Mouse (Mus musculus) adrenal gland, postnatal 4 days (tissue): Measurements from ENCODE around the gene Arhgap27. TPM values are rescaled to one million over a fixed set of nuclear protein-coding genes. Genes with fewer than 3 reads are reported as not detected.

Experiments
- DNase-seq, 2 experiments: peaks; one replicate each; pipeline ENCODE4 v3.0.0; 2021 to 2022; ENCODE audit warnings: low spot score in 2 of 2, mixed read lengths in 2 of 2
- total RNA-seq, 2 experiments: library from RNA; stranded (reverse); gene quantifications; 2 replicates each; pipeline ENCODE4 v1.2.3; 2021

Gene Arhgap27
- total RNA-seq, 2 experiments from 2014 or later: 21.0 to 22.3 TPM

DNA sequence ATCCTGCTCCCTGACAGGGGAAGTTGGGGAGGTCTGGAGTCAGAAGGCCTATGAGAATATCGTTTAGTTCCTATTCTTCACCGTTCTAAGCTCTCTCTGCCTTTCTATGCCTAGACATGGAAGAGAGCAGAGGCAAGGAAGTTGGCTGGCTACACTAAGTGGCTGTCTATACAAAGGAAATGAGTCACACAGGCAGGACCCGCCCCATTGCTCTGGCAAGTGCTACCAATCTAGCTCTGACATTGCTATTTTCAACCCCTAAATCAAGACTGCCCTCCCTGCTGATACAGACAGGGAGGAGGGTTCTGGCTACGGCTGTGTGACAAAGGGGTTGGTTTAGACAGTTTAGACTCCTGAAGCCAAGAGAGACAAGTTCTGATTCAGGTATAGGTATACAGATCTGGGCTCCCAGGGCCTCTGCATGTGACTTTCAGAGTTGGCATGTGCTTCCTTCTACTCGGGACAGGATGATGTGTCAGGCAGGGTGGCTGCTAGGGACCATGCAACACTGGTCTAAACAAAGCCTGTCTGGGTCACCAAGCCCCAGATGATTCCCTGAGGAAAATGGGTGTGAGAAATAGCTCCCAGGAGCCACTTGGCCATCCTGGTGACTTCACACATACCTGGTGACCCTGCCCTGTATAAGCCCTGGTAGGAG lies 18.6 kb upstream of the Arhgap27 start:
- DNase-seq: no peak

DNA sequence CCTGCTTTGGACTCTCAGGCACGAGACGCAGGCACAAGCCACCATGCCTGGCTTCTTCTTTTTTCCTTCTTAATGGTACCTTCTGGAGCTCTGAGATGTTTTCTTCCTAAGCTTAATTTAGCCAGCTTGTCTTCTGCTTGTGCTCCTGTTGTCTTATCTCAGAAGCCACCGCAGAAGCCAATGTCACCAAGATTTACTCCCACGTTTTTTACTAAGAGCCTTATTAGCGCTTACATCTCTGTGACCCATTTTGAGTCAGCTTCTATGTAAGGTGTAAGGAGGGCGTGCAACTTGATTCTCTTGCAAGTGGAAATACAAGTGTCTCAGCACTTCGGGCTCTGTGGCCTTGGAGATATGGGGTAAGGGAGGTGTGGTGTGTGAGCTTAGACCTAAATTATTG lies 18.0 kb upstream of the Arhgap27 start:
- no peak for DNase-seq

DNA sequence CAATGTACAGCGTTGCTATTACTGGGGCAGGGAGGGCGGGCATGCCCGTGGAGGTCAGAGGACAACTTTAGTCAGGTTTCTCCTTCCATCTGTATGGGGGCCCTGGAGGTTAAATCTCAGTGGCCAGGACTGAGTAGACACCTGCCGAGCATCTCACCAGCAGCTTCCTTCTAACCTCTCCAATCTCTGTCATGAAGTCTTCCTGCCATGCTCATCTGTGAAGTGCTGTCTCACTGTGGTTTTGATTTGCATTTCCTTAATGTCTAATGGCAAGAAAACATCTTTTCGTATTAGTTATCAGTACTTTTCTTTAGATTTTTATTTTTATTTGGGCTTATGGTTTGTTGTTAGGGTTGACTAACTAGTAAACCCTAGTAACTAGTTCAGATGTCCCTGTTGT lies 17.0 kb upstream of the Arhgap27 start:
- DNase-seq: no peak

DNA sequence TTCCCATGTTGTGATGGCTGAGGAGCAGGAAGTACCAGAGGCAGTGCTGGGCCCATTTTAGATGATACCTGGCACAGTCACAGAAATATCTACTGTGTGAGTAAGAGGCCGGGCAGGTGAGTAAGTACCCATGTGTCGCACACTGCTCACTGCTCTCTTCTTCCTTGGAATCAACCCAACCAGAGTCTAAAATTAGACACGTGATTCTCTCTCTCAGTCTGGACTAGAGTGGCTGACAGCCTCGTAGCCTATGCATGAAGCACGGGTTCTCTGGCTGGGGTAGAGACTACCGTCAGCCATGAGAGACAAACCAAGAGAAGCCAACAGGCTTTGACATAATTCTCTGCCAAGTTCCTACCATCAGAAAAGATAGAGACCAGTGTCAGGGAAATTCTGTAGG lies 14.8 kb upstream of the Arhgap27 start:
- DNase-seq: no peak

DNA sequence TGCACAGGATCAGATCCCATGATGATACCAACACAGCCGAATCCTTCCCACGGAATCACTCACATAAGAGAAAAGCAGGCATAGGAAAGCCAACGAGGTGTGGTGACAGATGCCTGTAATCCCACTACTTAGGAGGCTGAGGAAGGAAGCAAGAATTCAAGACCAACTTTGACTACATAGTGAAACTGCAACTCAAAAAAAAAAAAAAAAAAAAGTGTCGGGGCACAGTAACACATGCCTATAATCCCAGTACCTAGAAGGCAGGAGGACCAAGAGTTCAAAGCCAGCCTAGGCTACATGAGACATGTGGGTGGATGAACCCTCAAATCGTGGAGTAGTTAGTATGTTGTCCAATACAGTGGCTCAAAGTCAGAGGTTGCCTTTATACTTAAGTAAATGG lies 12.3 kb upstream of the Arhgap27 start:
- DNase-seq: no peak

DNA sequence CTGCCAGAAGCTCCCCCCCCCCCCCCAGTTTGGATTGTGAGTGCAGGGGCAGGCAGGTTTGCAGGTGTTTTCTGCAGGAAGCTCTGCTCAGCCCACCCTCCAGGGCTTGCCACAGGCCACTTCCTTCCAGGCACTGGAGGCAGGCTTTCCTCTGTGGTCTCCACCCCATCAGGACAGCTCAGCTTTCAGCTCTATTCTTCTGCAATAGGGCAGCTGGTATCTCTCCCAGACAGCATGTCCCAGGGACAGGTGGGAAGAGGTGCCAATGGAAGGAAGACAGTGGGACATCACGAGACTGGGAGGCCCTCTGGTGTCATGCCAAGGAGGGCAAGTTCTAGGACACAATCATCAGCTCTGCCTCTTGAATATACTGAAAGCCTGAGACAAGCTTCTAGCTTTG lies 11.8 kb upstream of the Arhgap27 start:
- no peak for DNase-seq

DNA sequence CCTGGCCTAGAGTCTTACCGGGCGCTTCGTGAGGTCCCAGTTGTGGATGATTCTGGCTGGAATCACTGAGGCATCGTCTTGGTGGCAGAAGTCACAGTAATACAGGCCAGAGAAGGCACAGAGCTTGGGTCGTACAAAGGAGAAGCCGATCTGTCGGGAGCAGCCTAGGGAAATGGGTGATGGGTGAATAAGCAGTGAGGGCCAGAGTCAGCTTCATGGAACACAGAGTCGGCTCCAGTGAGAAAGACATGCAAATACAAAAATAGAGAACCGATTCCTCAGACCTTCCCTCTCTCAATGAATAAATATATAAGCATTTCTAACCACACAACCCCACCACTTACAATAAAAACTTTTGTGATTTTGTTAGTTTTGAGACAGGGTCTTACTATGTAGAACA lies 10.4 kb upstream of the Arhgap27 start:
- DNase-seq: no peak

DNA sequence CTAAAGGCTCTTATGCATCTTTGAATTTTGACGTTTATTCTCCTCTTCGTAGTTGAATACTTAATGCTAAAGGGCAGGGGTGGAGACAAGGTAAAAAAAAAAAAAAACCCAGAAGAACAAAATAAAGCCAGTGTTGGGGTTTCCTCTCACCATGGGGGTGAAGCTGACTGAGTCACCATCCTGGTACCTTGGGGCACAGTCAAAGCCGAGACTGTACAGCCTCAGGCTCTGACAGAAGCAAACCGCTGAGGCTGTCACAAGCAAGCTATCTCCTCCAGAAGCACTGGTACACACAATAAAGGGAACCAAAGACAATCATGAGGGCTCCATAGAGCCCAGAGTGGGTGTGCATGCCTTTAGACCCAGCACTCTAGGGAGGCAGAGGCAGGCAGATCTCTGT lies 9.1 kb upstream of the Arhgap27 start:
- DNase-seq: no peak

DNA sequence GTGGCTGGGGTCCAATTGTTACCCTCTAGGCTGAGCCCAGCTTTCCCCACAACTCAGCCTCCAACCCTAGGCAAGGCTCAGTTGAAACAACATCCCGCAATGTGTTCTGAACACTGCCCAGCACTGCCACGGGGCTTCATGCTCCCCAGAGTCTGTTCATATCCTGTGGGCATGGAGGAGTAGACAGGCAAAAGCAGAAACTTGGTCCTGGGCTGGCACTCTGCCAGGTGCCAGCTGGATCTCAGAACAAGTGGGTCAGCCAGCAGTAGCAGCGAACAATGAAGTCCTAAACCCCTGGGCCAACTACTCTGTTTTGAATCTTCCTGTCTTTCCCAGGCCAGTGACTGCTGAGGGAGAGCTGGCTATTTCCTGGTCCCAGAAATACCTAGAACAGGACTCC lies 8.6 kb upstream of the Arhgap27 start:
- no peak for DNase-seq

DNA sequence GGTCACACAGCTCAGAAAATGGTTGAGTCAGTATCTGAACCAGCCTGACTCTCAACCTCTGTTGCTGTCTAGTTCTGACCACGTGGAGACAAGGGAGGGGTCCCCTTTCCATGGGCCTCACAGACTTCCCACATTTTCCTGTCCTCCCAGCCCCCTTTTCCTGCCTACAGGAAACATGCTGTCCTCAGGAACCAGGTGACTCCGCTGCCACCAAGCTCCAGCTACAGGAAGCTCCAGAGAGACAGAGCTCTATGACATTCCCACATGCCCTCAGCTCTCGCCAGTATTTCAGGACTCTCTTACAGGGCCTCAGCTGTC lies 7.7 kb upstream of the Arhgap27 start:
- DNase-seq: no peak

DNA sequence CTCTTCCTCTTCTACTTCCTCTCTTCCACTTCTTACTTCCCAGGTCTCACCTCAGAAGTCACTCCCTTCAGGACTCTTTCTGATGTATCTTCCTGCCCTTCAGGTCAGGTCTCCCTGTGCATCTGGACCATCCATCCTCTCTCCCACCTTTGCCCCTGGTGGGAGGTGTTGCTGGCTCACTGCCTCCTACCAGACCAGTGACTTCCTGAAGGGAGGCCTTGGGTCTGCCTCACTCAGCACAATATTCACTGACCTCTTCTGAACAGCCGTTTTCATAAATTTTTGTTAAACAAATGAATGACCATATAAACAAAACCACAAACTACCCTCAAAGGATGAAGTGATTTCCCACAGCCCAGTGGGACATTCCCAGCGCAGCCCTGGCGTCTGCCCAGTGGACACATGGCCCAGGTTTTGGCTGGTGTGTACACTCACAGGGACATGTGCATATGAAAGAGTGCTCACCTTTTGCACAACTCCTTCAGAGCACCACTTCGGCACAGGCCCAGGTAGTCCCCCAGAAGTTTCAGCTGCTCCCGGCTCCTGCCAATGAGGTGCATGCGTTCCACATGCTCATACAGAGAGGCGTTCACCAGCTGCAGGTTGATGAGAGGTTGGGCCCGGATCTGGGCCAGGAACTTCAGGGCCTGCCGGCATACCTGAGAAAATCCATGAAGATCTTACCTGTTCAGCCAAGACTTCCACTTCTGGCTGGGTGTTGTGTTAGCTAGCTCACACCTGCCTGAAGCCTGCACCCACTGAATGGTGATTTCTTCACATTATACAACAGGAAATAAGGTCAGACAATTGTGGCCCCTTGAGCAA lies 7.1 kb upstream of the Arhgap27 start:
- no peak for DNase-seq

DNA sequence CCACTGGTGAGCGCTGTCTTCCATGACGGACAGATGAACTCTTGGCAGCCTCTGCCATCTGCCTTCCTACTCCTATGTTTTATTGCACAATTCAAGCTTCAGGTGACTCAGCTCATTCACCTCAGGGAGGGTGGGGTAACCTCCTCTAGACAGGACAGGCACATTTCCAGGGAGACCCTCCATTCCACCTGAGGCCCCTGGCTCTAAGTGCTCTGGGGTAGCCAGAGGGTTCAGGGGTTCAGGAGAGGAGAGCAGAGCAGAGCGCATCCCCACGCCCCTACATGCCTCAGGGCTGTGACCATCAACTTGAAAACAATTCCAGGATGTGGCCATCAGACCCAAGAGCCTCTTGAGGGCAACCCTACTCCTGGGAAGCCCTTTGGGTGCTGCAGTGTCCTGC lies 2.0 kb upstream of the Arhgap27 start:
- DNase-seq: no peak

DNA sequence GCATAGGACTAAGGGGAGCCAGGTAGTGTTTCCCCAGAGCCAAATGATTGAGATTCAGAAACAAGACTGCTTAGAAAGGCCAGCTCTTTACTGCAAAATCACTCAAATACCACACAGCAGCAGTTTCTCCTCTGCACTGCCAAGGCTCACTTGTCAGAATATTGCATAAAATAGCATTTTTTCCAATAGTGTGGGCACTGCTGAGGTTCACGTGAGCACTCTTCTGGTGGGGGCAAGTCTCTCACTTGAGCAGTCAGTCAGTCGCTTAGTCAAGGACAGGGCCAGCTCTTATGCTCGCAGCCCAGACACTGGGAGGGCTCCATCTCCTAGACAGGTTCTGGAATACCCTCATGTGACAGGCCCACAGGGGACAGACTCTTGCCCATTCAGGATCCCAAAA lies 1.5 kb upstream of the Arhgap27 start:
- DNase-seq: no peak

DNA sequence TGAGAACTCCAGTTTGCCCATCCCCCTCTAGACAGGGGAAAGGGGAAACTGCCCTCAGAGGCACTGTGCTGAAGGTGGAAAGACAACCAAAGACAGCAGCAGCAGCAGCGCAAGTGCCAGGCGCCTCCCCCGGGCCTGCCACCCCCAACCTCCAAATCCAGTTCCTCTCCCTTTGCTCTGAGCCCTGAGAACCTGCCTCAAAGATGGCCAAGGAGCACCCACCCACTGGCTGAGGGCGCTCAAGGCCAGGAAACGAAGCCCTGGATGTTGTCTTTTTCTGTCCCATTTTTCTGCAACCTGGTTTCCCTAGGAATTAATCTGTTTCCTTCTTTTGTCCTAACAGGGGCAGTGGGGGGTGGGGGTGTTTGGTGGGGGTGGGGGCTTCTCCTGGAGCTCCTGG lies 843 bp upstream of the Arhgap27 start:
- no peak for DNase-seq

DNA sequence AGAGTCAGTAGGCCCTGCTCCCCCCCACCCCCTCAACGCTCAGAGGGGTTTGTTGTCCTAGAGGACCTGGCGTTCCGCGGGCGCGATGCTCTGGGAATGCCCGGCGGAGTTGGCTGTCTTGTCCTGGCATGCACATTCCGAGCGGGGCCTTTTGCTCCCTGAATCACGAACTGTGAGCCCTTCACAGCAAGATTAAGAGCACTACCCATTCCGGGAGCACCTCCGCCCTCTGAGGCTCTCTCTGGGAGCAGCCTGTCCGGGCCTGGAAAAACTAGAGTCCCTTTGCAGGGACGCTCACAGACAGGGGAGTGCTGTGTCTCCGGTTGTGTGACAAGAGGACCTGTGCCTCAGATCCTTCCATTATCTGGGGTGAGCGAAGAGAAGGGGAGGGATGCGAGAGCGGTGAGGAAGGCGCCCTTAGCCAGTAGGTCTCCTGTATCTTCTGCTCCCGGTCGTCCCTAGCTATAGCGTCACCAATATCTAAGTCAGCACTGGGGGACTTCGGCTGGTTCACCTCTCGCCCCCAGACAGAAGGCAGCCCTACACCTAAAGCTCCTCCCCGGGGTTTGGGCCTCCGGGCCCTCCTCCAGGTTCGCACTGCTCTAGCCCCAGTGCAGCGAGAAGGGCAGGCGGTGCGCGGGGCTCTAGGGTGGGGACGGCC lies 841 bp downstream of the Arhgap27 start:
- no peak for DNase-seq

DNA sequence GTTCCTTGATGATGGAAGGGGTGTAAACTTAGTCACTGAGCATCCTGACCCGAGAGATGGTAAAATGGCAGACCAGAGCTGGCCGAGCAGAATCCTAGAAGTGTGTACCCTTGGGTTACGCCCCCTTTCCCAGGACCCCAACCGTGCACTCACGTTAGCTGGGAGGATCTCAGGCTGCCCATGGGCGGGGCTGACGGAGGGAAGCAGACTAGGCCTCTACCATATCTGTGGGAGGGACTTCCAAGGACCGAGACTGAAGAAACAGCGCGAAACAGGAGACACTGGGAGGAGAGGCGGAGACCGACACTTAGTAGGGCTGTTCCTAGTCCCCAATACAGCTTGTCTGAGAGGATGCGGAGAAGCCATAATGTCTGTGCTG lies 1.4 kb downstream of the Arhgap27 start:
- no peak for DNase-seq

DNA sequence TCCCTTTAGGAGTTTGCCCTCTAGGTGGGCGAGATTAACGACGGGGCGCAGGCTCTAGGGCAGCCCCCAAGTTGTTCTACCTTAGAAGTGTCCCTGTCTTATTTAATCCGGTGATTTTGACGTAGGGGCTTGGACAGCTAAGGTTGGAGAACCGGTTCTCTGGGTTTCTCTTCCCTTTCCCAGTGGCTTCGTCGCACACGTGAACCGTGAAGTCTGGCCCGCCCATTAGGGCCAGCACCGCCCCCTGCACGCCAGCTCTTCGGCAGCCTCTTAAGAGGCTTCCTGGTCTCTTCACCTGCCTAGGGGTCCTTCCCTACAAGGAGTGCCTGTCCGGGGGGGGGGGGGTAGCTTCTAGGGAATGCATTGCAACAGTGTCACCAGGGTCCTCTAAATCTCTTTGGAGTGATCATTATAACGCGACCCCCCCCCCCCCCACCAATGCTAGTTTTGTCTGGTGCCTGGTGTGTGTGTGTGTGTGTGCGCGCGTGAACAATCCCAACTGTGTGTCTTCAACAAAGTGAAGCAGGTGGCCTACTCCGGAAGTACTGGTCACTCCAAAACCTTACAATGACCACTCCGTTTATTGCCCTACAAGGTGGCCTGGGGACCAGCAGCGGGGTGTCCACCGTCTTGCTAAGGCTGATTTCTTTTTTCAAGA lies 2.0 kb downstream of the Arhgap27 start:
- no peak for DNase-seq

DNA sequence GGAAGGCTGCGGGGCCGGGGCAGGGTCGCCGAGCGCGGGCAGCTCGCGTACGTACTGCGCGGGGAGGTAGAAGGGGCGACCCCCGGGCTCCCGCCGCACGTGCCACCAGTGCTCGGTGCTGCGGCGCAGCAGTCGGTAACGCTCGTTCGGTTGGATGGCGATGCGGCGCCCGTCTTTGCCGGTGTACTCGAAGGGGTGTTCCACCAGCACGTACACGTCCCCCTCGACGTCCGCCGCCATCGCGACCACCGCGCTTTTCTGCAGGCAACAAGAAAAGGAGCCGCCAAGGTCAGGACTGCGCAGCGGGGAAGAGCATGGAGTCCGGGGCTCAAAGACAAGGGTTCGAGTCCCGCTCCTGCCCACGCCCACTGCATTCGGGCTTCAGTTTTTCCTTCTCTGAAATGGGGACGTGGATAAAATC lies 2.8 kb downstream of the Arhgap27 start:
- no peak for DNase-seq

DNA sequence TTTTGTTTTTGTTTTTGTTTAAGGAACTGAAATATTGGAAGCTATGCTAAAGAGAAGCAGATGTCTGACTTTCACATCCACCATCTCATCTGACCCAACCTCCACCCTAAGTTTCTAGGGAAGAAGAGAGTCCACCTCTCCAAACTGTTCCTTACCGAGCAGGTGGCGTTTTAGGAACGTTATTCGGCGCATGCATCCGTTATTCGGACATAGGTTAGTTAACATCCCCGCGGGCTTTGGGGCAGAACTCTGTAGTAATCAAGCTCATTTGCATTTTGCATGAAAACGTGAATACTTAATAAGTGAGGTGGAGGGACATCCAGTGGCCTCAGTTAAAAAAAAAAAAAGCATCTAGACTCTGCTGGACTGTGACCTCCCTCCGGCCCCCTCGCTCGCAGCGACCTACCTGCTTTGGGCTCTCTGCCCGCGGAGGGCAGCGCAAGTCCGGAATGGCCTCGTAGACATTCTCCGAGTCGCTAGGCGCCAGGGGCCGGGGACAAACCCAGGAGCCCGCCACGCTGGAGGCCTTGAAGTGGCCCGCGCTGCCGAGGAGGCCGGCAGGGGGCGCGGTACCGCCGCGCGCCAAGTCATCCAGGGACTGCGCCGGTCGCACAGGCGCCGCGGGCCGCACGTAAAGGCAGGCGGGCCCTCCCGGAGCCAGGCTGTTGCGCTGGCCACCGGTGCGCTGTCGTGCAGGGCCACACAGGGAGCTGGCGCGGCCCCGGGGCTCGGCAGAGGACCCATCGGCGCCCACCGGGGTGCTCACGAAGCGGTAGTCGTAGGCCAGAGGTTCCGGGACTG lies 3.5 kb downstream of the Arhgap27 start:
- DNase-seq: peak; percentile 65 to 73

DNA sequence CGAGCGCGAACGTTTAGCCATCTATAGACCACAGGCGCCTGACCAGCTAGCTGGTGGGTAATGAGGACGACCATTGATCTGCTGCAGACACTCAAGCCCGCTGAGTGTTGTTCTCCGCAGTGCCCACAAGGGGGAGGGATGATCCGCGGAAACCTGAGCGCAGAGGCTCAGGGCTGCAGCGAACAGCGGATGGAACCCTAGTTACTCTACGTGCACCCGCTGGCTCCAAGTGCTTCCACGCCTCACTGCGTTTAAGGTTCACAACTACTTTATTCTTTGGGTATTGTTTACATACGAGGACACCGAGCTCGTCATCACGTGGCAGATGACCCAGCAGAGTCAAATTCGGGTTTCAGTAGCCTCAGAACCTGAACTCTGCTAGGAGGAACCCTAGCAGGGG lies 4.4 kb downstream of the Arhgap27 start:
- peak in 1 of 2 experiments; percentile 50 for DNase-seq

DNA sequence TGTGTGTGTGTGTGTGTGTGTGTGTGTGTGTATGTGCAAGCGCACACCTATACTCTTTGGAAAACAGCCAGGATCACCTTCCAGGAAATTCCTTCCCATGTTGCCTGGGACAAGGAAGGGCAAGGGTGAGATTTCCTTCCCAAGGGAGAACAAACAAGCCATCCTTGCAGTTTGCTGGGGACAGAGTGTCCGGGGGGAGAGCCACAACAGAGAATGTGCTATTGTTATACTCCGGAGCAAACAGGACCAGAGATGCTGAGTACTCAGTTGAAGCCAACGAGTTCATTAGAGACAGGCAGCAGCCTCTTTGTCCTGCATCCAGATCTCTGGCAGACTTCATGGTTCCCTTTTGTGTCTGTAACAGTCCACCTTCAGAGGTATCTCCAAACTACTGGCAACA lies 5.2 kb downstream of the Arhgap27 start:
- no peak for DNase-seq
